Mouse (Mus musculus) megakaryocyte, embryonic 14.5 days (primary cell): ENCODE measurements around the gene Bax. TPM values are rescaled to one million over a fixed set of nuclear protein-coding genes. Genes with fewer than 3 reads are reported as not detected.
A peak's percentile ranks its signal among the peaks of the same experiment; 100 is the strongest.
"Not testable (repeated sequence)": the region's sequence is repeated elsewhere in the genome, so short reads cannot be mapped to it uniquely, and the experiment has no call there.

Experiments used
- H3K27me3 ChIP-seq: replicated peaks from 2 replicates; pipeline ENCODE3; 2012; ENCODE audit warnings: inconsistent platforms
- H3K36me3 ChIP-seq: replicated peaks from 2 replicates; pipeline ENCODE3; 2012; ENCODE audit warnings: low read length, inconsistent platforms, mixed read lengths
- H3K4me1 ChIP-seq: 2 replicates; pipeline ENCODE4 v1.6.1; 2012; ENCODE audit warnings: inconsistent platforms
- H3K4me3 ChIP-seq: replicated peaks from 2 replicates; pipeline ENCODE3; 2012; ENCODE audit warnings: moderate library complexity, mild to moderate bottlenecking, inconsistent platforms
- H3K9me3 ChIP-seq: 2 replicates; pipeline ENCODE4 v1.6.1; 2012; ENCODE audit warnings: inconsistent platforms
- FLI1 ChIP-seq: IDR thresholded peaks from 2 replicates; pipeline ENCODE4 v1.6.1; 2012; ENCODE audit warnings: low read length, inconsistent platforms, mixed read lengths
- GATA1 ChIP-seq: IDR thresholded peaks from 3 replicates; pipeline ENCODE4 v1.6.1; 2012; ENCODE audit warnings: mixed read lengths, low read length, inconsistent platforms, borderline replicate concordance
- polyA plus RNA-seq: library from polyadenylated mRNA; stranded (reverse); fragments of >175 nt; gene quantifications from 2 replicates; pipeline ENCODE4 v1.2.3, GENCODE M21; 2012; ENCODE audit warnings: low replicate concordance; ENCODE audit not compliant: insufficient read depth

The Bax gene
- polyA plus RNA-seq, 1 experiment: 502 TPM

DNA sequence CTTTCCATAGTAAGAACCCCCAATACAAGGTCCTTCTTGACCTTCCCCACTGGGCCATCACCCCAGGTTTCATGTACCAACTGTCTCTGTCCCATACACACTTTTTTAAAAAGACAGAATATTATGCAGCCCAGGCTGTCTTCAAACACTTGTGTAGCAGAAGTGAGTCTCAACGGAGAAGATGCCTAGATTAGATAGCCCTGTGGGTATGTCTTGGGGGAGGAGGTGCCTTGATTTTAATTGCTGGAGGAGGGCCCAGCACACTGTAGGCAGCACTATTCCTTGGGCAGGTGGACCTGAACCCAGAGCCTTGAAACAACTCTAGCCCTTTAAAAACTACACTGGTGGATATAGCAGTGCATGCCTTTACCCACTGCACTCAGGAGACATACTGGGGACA lies 15.5 kb upstream of the Bax start:
- no peaks in the 10 kb centered on the region for H3K36me3 ChIP-seq
- peaks cover 3% of the 10 kb centered on the region for H3K27me3 ChIP-seq
- peaks cover 24% of the 10 kb centered on the region for H3K4me1 ChIP-seq
- no peak overlapping the region for H3K4me3 ChIP-seq
- no peaks in the 10 kb centered on the region for H3K9me3 ChIP-seq
- TF ChIP-seq GATA1: no peak
- no peak for TF ChIP-seq FLI1

GRCm38 (mm10) chr7:45481374-45481927 lies 14.8 kb upstream of the Bax start, which contains the start of gene Tulp2:
Gene Tulp2, plus strand, starts transcription at chr7:45481877.
- Histone ChIP-seq H3K4me1 (peaks cover 24% of the 10 kb centered on the region), H3K4me3 (no peak within 1 kb of the TSS), H3K36me3 (no peaks in the 10 kb centered on the region), H3K27me3 (no peaks in the 10 kb centered on the region), H3K9me3 (no peaks in the 10 kb centered on the region)
- TF ChIP-seq FLI1: no peak

DNA sequence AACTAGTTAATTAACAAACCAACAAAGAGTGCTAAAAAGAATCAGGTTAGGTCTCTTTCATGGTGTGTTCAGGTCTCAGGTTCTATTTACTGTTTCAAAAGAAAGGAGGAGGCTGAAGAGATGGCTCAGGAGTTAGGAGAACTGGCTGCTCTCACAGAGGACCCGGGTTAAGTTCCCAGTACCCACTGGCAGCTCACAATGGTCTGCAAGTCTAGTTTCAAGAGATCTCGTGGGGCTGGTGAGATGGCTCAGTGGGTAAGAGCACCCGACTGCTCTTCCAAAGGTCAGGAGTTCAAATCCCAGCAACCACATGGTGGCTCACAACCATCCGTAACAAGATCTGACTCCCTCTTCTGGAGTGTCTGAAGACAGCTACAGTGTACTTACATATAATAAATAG lies 13.6 kb upstream of the Bax start:
- not testable (repeated sequence) for H3K4me3 ChIP-seq, H3K9me3 ChIP-seq, H3K36me3 ChIP-seq, H3K27me3 ChIP-seq
- peaks cover 24% of the 10 kb centered on the region for H3K4me1 ChIP-seq

DNA sequence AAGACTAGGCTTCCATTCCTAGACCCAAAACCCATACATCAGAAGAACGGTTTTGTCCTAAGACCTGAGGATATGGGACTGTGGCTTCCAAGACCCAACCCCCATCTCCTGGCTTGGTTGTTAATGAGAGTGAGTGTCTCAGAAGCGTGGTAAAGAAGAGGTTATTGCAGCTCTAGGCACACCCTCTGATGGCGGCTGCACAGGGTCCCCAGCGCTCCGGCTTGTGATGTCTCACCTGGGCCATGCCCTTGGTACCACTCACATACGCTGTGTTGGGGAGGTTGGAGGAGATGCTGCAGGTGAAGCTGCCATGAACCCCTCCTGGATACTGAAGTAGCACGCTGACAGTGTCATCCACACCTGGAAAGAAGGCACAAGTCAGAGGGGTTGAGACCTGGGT lies 12.1 kb upstream of the Bax start:
- Histone ChIP-seq H3K9me3 (0 out of 2 replicates have a peak, but pooled peaks cover under 1% of the 10 kb centered on the region), H3K4me1 (peaks cover 29% of the 10 kb centered on the region), H3K27me3 (no peaks in the 10 kb centered on the region), H3K4me3 (no peak overlapping the region), H3K36me3 (no peaks in the 10 kb centered on the region)
- no peak for TF ChIP-seq FLI1
- TF ChIP-seq GATA1: no peak

- no peaks in the 10 kb centered on the region for H3K27me3 ChIP-seq
- H3K9me3 ChIP-seq: 0 out of 2 replicates have a peak, but pooled peaks cover 3% of the 10 kb centered on the region
- peaks cover 25% of the 10 kb centered on the region for H3K4me1 ChIP-seq
- peak overlapping the region; percentile 7 for H3K4me3 ChIP-seq
- no peak for TF ChIP-seq FLI1
- TF ChIP-seq GATA1: no peak
- H3K36me3 ChIP-seq: no peaks in the 10 kb centered on the region
Observed at GRCm38 (mm10) chr7:45477003-45477402, 10.3 kb upstream of the Bax start.

GRCm38 (mm10) chr7:45476453-45476852 lies 9.8 kb upstream of the Bax start:
- H3K4me1 ChIP-seq: peaks cover 24% of the 10 kb centered on the region
- no peak for TF ChIP-seq GATA1
- TF ChIP-seq FLI1: no peak
- H3K36me3 ChIP-seq: no peaks in the 10 kb centered on the region

GRCm38 (mm10) chr7:45475291-45475969 lies 8.7 kb upstream of the Bax start:
- Histone ChIP-seq H3K4me1 (peaks cover 32% of the 10 kb centered on the region), H3K36me3 (no peaks in the 10 kb centered on the region), H3K9me3 (0 out of 2 replicates have a peak, but pooled peaks cover 3% of the 10 kb centered on the region), H3K4me3 (peak overlapping the region; percentile 72), H3K27me3 (no peaks in the 10 kb centered on the region)
- TF ChIP-seq FLI1 (no peak), GATA1 (no peak)

More at GRCm38 (mm10) chr7:45476453-45476852, 9.8 kb upstream of the Bax start:
- Histone ChIP-seq H3K9me3 (0 out of 2 replicates have a peak, but pooled peaks cover 3% of the 10 kb centered on the region), H3K4me3 (no peak overlapping the region), H3K27me3 (no peaks in the 10 kb centered on the region)

DNA sequence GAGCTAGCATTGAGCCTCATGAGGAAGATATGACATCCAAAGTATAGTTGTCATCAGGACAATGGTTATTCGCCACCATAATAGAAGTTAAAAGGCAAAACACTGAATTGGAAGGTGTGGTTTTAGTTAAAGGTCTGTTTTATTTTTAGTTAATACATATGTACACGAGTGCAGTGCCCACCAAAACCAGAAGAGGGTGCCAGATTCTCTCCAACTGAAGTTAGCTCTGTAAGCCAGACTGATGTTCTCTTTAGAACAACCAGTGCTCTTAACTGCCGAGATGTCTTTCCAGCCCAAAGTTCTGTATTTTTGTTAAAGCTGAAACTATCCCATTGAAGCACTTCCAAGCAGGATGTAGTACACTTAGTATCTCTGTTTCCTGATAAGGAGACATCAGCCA lies 4.2 kb upstream of the Bax start:
- H3K9me3 ChIP-seq: peaks cover 3% of the 10 kb centered on the region; the same call in 1 of the 2 replicates
- H3K4me1 ChIP-seq: peaks cover 45% of the 10 kb centered on the region
- no peaks in the 10 kb centered on the region for H3K27me3 ChIP-seq
- peaks cover 4% of the 10 kb centered on the region for H3K36me3 ChIP-seq
- peak overlapping the region; percentile 9 for H3K4me3 ChIP-seq
- TF ChIP-seq GATA1 (no peak), FLI1 (no peak)

DNA sequence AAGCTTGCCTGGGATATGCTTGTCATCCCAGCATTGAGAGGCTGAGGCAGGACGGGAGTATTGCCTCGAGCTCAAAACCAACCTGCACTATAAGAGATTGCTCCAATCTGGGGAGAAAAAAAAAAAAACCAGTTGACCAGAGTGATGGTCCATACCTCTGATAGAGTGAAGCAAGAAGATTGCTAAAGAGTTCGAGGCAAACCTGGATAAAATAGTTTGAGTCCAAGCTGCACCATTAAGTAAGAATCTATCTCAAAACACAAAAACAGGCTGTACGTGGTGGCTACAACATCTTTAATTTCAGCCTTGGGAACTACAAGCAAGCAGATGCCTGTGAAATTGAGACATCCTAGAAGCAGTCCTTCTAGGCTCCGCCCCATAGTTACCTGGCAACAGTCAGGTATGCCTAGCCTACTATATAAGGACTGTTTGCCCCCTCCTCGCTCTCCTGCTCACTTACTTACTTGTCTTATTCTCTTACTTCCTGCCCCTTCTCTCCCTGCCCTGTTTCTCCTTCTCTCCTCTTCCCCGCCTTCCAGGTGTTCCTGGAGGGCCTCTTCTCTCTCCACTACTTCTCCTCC lies 482 bp upstream of the Bax start:
- H3K27me3 ChIP-seq: no peaks in the 10 kb centered on the region
- H3K36me3 ChIP-seq: peaks cover 39% of the 10 kb centered on the region
- H3K4me3 ChIP-seq: peak overlapping the region; percentile 96
- H3K4me1 ChIP-seq: peaks cover 71% of the 10 kb centered on the region
- no peak for TF ChIP-seq GATA1
- no peak for TF ChIP-seq FLI1
- no peaks in the 10 kb centered on the region; the same call in 1 of the 2 replicates for H3K9me3 ChIP-seq

GRCm38 (mm10) chr7:45465549-45465948 lies 1.1 kb downstream of the Bax start:
- Histone ChIP-seq H3K4me3 (peak overlapping the region; percentile 96), H3K4me1 (peaks cover 73% of the 10 kb centered on the region), H3K36me3 (peaks cover 52% of the 10 kb centered on the region), H3K9me3 (no peaks in the 10 kb centered on the region; the same call in 1 of the 2 replicates), H3K27me3 (no peaks in the 10 kb centered on the region)
- TF ChIP-seq GATA1 (no peak), FLI1 (no peak)

GRCm38 (mm10) chr7:45465112-45465511 lies 1.6 kb downstream of the Bax start:
- H3K4me1 ChIP-seq: peaks cover 77% of the 10 kb centered on the region
- H3K4me3 ChIP-seq: peak overlapping the region; percentile 96
- H3K36me3 ChIP-seq: peaks cover 56% of the 10 kb centered on the region
- H3K27me3 ChIP-seq: no peaks in the 10 kb centered on the region
- TF ChIP-seq FLI1: no peak
- no peak for TF ChIP-seq GATA1
- no peaks in the 10 kb centered on the region; the same call in 1 of the 2 replicates for H3K9me3 ChIP-seq
